Mouse (Mus musculus) thymus, adult 2 months (tissue): ENCODE results near the gene Gsdma.

Experiments
- CTCF ChIP-seq: fragments of 200-500 bp; IDR thresholded peaks from 2 replicates; pipeline ENCODE4 v1.5.1; 2012; ENCODE audit warnings: mild to moderate bottlenecking, control low read depth, low read length, moderate library complexity, borderline replicate concordance; ENCODE audit not compliant: control insufficient read depth, poor library complexity, insufficient read depth; ENCODE audit errors: extremely low read depth
- POLR2A ChIP-seq: fragments of 200-500 bp; IDR thresholded peaks from 2 replicates; pipeline ENCODE4 v1.6.1; 2012; ENCODE audit warnings: mild to moderate bottlenecking, low read length, control low read depth, moderate library complexity; ENCODE audit not compliant: control insufficient read depth, poor library complexity, insufficient read depth; ENCODE audit errors: extremely low read depth

- TF ChIP-seq CTCF (no peak), POLR2A (no peak)
These were observed 46.9 kb downstream of the Gsdma start for GRCm38 (mm10) chr11:98711046-98711434.
